Mouse (Mus musculus) spleen, adult 2 months (tissue): ENCODE measurements around the gene Ckmt2.

Experiments
- CTCF ChIP-seq: fragments of 200-500 bp; IDR thresholded peaks from 2 replicates; pipeline ENCODE4 v1.5.1; 2011; ENCODE audit warnings: mild to moderate bottlenecking, inconsistent platforms; ENCODE audit not compliant: insufficient read depth, insufficient read length, insufficient replicate concordance; ENCODE audit errors: extremely low read depth
- POLR2A ChIP-seq: fragments of 200-500 bp; IDR thresholded peaks from 2 replicates; pipeline ENCODE4 v1.6.1; 2011; ENCODE audit warnings: low read depth, low read length, inconsistent platforms

DNA sequence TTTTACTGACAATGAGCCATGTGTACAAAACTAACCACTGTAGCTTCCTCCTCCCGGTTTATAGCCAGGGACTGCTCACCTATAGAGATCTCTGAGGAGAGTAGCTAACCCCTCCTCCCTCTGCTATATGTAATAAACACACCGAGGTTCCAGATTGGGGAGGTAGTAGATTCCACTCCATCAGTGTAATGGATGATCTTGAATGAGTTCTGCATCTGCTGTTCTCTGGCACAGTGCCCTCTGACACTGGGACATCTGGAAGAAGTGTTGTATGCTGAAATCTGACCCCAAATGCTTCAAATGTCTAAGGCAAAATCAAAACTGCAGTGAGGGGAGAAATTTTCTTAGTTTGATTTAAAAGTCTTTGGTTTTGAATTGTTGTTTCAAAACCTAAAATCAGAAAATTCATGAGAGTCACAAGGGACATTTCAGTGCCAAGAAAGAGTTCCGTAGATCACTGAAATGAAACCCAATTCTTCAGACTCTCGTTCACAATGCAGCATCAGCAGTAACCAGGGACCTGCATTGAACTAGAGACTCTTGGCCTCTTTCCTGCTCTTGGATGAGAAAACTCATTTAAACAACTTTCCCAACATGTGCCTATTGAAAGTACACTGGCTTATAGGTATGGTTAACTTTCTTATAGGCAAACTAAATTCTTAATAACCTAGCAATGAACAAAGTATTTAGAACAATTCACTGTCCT is 51.7 kb downstream of the Ckmt2 start:
- no peak for TF ChIP-seq CTCF
- TF ChIP-seq POLR2A: no peak
